Mouse (Mus musculus): ENCODE results near the gene Olfr713.
A peak's percentile ranks its signal among the peaks of the same experiment; 100 is the strongest.

Olfr713 gene

DNA sequence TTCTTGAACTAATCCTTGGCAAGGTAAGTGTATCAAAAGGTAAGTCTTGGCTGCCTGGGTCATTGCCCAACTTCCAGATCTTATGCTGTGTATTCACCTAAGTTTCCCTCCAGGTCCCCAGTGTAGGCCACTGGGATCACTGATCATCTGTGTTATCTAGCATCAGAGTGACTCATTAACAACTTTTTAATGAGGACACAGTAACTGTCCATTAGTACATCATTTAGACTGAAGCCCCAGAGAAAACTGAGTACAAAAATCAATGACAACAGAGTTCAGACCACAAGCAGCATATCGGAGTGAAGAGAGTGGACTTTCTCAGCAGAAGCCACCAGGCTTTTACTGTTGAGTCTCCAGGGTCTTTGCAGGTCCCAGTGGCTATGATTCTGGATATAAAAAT, at the start of gene Olfr713:
Gene Olfr713, plus strand, starts transcription at position 301 of the 400 bp plus-strand sequence.
- no peak for DNase-seq (ENCODE audit: low read depth)

DNA sequence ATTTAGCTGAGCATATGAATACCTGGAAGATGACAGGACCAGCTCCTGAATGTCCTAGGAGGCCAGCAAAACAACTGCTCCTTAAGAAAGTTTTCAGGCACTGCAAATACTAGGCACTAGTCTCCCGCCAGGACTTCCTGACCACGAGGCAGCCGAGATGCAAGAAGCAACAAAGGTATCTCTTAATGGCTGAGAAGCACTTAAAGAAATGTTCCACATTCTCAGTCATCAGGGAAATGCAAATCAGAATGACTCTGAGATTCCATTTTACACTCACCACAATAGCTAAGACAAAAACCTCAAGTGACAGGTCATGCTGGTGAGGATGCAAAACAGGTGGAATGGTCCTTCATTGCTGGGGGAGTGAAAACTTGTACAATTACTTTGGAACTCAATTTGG, 45.7 kb upstream of the Olfr713 start:
- DNase-seq (ENCODE audit: low read depth), result peak; percentile 1

DNA sequence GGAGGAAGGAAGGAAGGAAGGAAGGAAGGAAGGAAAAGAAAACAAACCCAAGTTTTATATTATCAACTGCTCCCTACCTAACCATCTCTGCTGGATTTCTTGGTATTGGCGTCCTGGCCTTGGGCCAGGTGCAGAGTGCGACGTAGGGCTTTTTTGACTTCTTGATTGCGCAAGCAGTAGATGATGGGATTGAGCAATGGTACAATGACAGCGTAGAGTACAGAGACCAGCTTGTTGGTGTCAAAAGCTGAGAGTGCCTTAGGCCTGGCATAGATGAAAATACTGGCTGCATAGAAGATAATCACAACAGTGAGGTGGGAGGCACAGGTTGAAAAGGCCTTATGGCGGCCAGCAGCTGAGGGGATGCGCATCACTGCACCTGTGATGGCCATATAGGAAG, 30.2 kb upstream of the Olfr713 start:
- no peak for DNase-seq (ENCODE audit: low read depth)

DNA sequence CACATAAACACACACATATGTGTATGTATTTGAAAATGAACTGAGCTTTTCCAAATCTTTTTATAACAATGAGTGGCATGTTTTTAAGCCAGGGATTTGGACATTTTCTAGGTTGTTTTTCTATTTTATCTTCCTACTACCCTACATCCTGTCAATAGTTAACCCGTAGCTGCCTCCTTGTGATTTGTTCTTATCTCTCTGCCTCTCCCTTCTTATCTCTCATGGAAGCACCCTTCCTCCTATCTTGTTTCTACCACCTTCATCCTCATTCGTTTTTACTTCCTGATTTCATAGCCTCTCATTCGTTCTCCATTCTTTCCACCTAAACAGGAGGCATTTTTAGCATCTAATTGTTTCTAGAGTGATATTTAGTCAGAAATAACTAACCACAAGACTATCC, 26.8 kb upstream of the Olfr713 start:
- no peak for DNase-seq (ENCODE audit: low read depth)

DNA sequence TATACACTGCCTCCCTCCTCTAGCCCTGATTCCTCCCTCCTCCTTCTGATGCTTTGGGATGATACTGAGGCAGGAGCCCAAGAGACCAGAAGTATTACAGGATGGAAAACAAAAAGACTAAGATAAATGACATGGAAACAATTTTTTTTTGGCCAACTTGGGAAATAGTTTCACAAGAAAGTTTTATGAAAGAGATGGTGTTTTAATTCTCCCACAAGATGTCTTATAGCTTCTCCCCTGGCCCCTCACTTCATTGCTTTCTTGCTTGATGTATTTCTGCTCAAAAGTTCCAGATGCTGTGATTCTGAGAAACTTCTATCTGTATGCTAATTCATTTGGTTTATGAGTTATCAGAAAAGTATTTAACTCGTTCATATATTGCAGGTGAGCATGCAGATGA, 25.0 kb upstream of the Olfr713 start, which contains the start of gene Olfr2:
Gene Olfr2, minus strand, starts transcription at position 101 of the 400 bp plus-strand sequence.
- no peak for DNase-seq (ENCODE audit: low read depth)

DNA sequence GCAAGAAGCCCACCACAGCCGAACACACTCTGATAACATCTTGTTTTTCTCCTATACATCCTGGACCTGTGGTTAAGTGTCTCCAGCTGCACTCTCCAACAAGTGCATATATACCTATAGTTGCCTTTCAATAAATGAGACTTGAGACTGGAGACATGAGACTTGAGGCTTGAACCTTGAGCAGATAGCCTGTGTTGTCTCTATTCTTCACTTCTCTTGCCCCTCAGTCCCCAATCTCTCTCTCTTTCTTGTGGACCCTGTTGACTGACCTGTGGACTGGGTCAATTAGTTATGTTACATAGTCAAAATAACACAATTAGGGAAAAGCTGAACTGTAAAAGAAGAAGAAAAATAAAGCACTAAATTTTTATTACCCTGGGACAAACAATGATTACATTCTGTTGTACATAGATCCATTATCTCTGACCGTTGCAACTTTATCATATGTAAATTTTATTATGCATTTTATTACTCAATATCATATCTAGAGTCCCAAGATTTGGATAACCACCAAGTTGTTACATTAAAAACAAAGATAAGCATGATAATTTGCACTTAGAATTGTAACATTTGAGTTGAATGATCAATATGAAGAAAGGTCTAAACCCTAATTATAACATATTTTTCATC, 9.1 kb downstream of the Olfr713 start:
- no peak for DNase-seq (ENCODE audit: low read depth)

DNA sequence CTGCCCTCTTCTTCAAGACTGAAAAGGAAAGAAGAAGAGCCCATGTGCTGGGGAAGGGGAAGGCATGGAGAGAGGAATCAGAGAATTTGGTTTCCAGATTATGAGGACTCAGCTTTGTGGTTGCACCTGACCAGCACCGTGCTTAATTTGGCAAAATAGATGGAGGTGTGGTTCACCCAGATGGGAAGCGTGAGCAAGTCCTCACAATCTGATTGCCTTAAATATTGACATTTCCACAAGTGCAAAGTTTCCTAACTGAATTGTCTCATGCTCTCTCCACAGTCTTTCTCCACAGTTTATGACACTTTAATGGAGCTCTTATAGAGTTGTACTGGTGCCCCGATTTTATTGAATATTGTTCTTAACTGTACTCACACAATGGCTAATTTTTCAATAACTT, 12.2 kb downstream of the Olfr713 start:
- no peak for DNase-seq (ENCODE audit: low read depth)

DNA sequence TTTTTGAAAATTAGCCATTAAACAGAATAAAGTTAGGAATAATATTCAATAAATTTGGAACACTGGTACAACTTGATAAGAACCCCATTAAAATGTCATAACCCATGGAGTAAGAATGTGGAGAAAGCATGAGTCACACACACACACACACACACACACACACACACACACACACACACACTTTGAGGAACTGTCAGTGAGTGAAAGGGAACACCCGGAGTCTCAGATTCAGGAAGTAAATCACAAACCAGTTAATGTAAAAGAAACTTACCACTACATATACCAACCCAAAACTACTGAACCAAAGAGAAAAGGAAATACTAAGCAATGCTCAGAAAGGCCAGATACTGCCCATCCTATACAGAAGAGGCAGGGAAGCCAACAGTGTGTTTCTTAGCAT, 13.4 kb downstream of the Olfr713 start:
- DNase-seq (ENCODE audit: low read depth), result no peak

DNA sequence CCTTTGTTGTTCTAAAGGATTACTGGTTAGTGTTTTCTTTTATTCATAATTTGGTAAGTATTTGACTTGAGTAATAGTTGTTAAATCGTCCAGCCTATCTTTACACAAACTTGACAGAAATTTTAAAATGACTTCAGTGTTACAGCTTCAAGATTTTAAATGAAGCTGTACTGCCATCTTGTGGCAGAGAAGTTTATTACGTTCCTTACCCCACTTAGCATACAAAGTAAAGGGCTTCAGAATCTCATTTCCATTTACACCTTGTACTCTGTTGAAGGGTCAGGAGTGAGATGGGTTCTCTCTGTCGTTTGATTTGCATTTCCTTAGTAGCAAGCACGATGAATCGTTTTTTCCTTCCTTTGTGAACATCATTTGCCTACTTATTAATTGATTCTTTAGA, 14.9 kb downstream of the Olfr713 start:
- peak; percentile 73 for DNase-seq (ENCODE audit: low read depth)

DNA sequence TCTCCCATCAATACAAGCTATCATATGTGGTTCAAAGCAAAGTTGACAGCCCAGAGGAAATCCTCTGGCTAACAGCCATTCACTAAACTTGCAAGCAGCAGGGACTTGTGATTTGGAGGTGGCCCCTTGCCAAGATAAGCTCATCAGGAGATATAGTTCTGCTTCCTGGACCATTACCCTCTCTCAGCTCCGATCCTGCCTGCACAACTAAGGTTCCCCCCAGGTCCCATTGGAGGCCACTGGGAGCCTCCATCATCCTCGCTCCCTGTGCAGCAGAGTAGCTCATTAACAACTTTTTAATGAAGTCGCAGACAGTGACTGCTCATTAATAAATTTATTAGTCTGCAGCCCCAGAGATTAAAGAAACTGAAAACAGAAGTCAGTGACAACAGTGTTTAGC, 16.6 kb downstream of the Olfr713 start:
- no peak for DNase-seq (ENCODE audit: low read depth)

DNA sequence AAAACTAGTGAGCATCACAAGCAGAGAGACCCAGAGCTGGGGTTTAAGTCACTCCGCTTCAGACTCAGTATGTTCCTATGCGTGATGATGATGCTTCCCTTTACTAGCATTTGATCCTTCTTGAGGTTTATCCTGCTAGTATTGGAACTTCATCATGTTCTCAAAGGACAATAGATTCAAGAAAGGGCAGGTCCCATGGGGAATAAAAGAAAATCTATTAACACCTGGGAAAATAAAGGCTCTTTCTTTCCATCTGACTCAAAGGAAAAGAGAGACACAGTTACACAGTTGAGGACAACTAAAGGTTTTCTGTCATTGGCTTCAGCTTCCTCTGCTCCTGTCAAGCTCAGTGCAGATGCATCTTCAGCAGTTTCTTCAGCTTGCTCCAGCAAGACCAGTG, 39.7 kb downstream of the Olfr713 start, which contains the start of gene Olfr714:
Gene Olfr714, plus strand, starts transcription at position 301 of the 400 bp plus-strand sequence.
- DNase-seq (ENCODE audit: low read depth), result no peak
